Mouse (Mus musculus) lung, adult 2 months (tissue): Measurements from ENCODE around the gene Rnf34. TPM values are rescaled to one million over a fixed set of nuclear protein-coding genes. Genes with fewer than 3 reads are reported as not detected.

Experiments
- DNase-seq: peaks from one replicate; pipeline ENCODE4 v3.0.0; 2022
- H3K4me1 ChIP-seq: fragments of 200-500 bp; 2 replicates; pipeline ENCODE4 v1.6.1; 2011; ENCODE audit warnings: low read length; ENCODE audit not compliant: control insufficient read depth, insufficient read depth
- H3K4me3 ChIP-seq: fragments of 200-500 bp; replicated peaks from 2 replicates; pipeline ENCODE3; 2011; ENCODE audit warnings: low read depth, mild to moderate bottlenecking, control low read depth, low read length; ENCODE audit errors: extremely low read depth
- CTCF ChIP-seq: fragments of 200-500 bp; IDR thresholded peaks from 2 replicates; pipeline ENCODE4 v1.5.1; 2011; ENCODE audit warnings: mild to moderate bottlenecking, low read length, control low read depth; ENCODE audit not compliant: insufficient read depth
- POLR2A ChIP-seq: fragments of 200-500 bp; IDR thresholded peaks from 2 replicates; pipeline ENCODE4 v1.6.1; 2011; ENCODE audit warnings: low read depth, mild to moderate bottlenecking, control low read depth, low read length, borderline replicate concordance; ENCODE audit errors: extremely low read depth
- WGBS: fragments of 180-500 bp; shearing (Covaris S2); methylation state at CpG from one replicate; pipeline ENCODE4 v1.1.7; 2018; 5-methylcytosine and 5-hydroxymethylcytosine counted together
- polyA plus RNA-seq: library from polyadenylated mRNA; depleted of rRNA; stranded (reverse); fragments of >200 nt; gene quantifications from 2 replicates; pipeline ENCODE4 v1.2.3, GENCODE M21; 2012

Gene Rnf34
- polyA plus RNA-seq, 1 experiment: 9.6 TPM

- Histone ChIP-seq H3K4me1 (no peaks in the 10 kb centered on the region; the same call in 1 of the 2 replicates), H3K4me3 (no peak overlapping the region)
- TF ChIP-seq POLR2A (no peak), CTCF (no peak)
- 74% methylated on average over 9 of the region's 9 CpGs for WGBS
- no peak for DNase-seq
These were observed 33.4 kb downstream of the Rnf34 start for GRCm38 (mm10) chr5:122883237-122883636.

DNA sequence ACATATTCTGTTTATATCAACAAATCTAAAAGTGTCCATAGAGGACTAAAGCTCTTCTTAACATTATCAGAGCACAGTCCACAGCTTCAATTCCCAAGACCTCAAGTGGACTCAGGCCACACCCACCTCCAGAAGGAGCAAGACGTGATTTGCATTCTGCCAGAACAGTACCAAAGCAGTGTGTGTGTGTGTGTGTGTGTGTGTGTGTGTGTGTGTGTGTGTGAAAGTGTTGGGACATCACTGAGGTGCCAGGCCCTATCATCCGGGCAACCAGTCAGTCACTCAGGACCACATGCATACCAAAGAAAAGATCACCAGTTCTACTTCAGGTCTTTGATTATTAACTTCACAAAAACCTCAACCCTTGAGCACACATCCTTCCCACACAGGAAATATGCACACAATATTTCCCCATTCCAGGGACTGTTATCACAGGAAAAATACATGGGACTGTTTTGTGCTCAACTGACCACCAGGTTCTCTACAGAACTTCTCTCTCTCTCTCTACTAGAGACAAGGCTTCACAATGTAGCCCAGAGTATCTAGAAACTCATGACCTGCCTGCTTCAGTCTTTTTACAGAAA lies 33.9 kb downstream of the Rnf34 start:
- TF ChIP-seq POLR2A (no peak), CTCF (no peak)
- DNase-seq: no peak
- Histone ChIP-seq H3K4me1 (no peaks in the 10 kb centered on the region; the same call in 1 of the 2 replicates), H3K4me3 (no peak overlapping the region)
- 39% methylated on average over 2 of the region's 2 CpGs for WGBS

- 60% methylated on average over 7 of the region's 7 CpGs for WGBS
- DNase-seq: no peak
- Histone ChIP-seq H3K4me3 (no peak overlapping the region), H3K4me1 (no peaks in the 10 kb centered on the region; the same call in 1 of the 2 replicates)
- TF ChIP-seq POLR2A: no peak
- TF ChIP-seq CTCF: no peak
These were observed 34.9 kb downstream of the Rnf34 start for GRCm38 (mm10) chr5:122884594-122885348.

DNA sequence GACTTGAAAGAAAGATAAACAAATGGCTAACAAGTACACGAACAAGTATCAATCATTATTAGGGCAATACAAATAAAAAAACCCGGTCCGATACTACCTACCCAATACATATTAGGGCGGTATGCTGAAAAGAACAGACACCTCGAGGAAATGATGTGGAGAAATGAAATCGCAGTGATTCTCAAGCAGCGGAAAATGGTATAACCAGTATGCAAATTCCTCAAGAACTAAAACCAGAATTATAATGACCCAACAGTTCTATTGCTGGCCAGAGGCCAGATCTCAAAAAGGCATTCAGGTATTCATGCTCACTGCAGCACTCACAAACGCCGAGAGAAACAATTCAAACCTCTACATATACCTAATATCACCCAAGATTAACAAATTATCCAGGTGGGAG lies 37.2 kb downstream of the Rnf34 start:
- WGBS: 82% methylated on average over 9 of the region's 9 CpGs
- no peaks in the 10 kb centered on the region; the same call in 1 of the 2 replicates for H3K4me1 ChIP-seq
- no peak for DNase-seq
- no peak for TF ChIP-seq POLR2A
- no peak for TF ChIP-seq CTCF
- H3K4me3 ChIP-seq: no peak overlapping the region

- no peak for TF ChIP-seq CTCF
- no peak for TF ChIP-seq POLR2A
- DNase-seq: no peak
- no peak overlapping the region for H3K4me3 ChIP-seq
- 89% methylated on average over 8 of the region's 8 CpGs for WGBS
- no peaks in the 10 kb centered on the region; the same call in 1 of the 2 replicates for H3K4me1 ChIP-seq
These were observed 38.2 kb downstream of the Rnf34 start for GRCm38 (mm10) chr5:122887926-122888611.

GRCm38 (mm10) chr5:122888612-122889214 lies 38.9 kb downstream of the Rnf34 start:
- TF ChIP-seq CTCF (no peak), POLR2A (no peak)
- DNase-seq: no peak
- no peaks in the 10 kb centered on the region; the same call in 1 of the 2 replicates for H3K4me1 ChIP-seq
- 91% methylated on average over 16 of the region's 16 CpGs for WGBS
- H3K4me3 ChIP-seq: no peak overlapping the region

GRCm38 (mm10) chr5:122890396-122890795 lies 40.5 kb downstream of the Rnf34 start:
- H3K4me1 ChIP-seq: no peaks in the 10 kb centered on the region; the same call in 1 of the 2 replicates
- DNase-seq: no peak
- H3K4me3 ChIP-seq: no peak overlapping the region
- 59% methylated on average over 2 of the region's 2 CpGs for WGBS
- TF ChIP-seq POLR2A (no peak), CTCF (no peak)

DNA sequence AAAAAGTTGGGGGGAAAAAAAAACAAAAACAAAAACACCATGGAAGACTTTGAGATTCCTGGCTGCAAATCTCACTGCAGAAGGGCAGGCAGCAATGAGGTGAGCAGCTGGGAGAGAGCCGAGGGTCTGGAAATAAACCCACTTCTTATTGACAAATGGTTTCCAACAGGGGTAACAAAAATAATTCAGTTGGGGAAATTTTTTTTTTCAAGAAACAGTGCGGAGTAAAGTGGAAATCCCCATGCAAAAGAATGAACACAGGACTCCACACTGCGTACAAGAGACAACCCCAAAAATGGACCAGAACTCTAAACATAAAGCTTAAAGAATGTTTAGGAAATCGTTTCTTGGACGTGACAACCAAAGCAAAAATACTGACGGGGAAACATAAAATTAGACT lies 43.4 kb downstream of the Rnf34 start:
- 93% methylated on average over 6 of the region's 6 CpGs for WGBS
- no peaks in the 10 kb centered on the region for H3K4me1 ChIP-seq

DNA sequence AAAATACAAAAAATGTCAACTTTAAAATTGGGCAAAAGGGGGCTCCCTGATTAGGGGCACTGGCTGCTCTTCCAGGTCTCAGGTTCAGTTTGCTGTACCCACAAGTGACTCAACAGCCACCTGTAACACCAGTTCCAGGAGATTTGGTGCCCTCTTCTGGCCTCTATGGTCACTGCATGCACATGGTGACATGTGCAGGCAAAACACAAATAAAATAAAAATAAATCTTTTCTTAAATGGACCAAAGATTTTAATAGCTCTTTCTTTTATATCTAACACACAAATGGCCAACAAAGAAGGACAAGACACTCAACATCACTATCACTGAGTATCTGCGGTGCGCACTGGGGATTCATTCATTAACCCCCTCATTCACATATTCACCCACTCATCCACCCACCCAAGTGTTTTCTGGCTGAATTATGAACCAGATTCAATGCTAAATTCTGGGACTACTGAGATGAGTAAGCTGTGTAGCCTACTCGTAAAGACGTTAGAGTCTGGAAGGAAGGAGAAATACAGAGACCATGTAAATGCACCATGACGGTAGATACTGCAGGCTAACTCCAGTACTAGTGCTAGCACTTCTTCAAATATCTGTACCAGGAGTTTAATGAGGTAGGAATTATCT lies 44.3 kb downstream of the Rnf34 start:
- Histone ChIP-seq H3K4me3 (no peak overlapping the region), H3K4me1 (peaks cover 4% of the 10 kb centered on the region)
- TF ChIP-seq POLR2A (no peak), CTCF (peak; percentile 63)
- peak; percentile 52 for DNase-seq
- WGBS: 91% methylated on average over 5 of the region's 5 CpGs

More for the DNA sequence above, 43.4 kb downstream of the Rnf34 start:
- no peak overlapping the region for H3K4me3 ChIP-seq
- DNase-seq: no peak
- no peak for TF ChIP-seq POLR2A
